Mouse (Mus musculus): ENCODE results near the gene Vmn1r207-ps.
"Not testable (repeated sequence)": the region's sequence is repeated elsewhere in the genome, so short reads cannot be mapped to it uniquely, and the experiment has no call there.

Vmn1r207-ps gene

DNA sequence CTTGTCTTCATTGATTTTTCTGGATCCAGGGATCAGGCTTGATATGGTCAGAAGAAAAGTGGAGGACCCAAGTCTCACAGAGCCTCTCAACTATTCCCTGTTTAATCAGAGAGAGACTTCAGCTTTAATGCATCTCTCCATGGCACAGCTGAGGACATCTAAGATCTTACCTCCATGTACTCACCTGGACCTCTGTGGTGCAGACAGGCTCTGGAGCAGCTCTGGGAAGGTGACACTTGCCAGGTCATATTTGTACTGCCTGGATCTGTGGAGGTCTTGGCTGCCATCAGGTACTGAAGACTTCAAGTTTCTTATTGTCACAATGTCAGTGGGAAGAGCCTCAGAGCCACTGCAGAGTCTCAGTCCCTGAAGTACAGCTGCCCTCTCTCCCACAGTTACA, at the start of gene Vmn1r207-ps:
Gene Vmn1r207-ps, minus strand, starts transcription at position 101 of the 400 bp plus-strand sequence.
- DNase-seq = not testable (repeated sequence)

DNA sequence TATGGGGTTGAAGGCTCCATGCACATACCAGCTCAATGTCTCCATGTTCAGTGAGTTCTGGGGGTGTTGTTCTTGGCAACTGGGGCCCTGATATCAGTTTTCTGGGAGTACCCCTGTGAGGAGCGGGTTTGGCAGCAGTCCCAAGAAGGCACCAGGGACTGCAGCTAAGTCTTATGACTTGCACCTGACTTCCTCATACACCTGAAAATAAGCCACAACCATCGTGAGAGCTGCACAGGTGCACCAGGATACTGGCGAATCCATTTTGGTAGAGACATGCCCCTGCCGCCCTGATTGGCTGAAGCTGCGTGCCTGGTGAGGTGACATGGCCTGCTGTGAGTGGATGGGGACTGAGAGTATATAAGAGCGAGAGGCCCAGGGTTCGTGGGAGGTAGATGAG, 47.9 kb upstream of the Vmn1r207-ps start, which contains the start of gene Vmn1r208:
Gene Vmn1r208, minus strand, starts transcription at position 101 of the 400 bp plus-strand sequence.
- DNase-seq = not testable (repeated sequence)

DNA sequence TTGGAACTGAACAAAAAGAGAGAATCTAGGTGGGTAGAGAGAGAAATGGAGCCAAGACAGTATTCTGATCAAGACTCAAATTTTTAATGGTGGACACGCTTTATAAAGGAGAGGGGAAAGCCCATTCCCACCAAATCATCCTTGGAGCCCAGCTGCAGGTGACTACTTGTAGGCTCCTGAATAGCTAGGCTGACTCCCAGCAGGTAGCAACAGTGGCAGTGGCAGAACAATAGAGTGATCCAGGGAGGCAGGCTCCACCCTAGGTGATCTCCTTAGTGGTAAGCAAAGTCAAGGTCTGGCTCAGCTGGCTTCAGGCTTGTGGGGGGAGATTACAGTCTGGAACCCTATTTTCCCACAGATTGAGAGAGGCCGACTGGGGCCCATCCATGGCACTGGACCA, 42.2 kb upstream of the Vmn1r207-ps start:
- not testable (repeated sequence) for DNase-seq

DNA sequence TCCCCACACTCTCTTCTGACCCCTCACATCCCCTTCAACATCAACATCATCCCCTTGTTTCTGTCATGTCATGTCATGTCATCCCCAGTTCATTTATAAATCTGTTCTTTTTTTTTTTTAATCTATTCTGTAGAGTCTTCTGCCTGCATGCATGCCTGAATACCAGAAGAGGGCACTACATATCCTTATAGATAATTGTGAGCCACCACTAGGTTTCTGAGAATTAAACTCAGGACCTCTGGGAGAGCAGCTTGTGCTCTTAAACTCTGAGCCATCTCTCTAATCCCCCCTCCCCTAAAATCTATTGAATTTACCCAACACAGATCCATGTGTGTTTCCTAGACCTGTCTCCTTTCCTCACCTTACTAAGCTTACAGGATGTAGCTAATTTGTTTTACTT, 18.1 kb upstream of the Vmn1r207-ps start:
- peak; percentile 21 for DNase-seq

DNA sequence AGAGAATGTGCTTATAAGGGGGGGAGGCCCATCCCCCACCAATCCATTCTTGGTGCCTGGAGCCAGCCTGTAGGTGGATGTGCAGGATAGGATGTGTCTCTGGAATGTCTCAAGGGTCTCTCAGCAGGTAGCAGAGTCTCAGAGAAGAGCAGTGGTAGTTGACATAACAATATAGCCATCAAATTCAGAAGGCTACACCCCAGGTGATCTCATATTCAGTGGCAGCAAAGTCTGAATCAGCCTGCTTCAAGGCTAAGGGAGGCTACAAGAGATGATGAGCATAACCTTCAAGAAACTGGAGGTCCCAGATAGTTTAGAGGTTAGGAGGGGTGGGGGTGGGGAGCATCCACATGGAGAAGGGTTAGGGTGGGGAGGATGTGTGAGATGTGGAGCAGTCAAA, 22.5 kb downstream of the Vmn1r207-ps start:
- not testable (repeated sequence) for DNase-seq

DNA sequence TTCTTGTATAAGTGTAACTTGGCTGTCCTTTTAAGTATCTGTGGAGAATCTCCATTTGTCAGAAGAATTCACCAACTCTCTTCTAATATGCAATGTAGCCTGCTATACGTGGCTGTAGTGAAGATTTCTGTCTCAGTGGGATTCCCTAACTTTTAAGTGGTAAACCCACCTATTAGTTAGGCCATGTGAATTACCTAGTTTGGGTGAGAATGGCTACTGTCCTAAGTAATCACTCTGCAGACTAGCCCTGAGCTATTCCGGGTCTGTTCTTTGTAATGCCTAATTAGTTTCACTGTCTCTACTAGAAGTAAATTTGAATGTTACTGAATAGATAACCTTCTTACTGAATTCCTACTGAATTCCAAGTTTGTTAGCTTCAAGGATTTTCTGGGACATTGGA, 26.5 kb downstream of the Vmn1r207-ps start:
- DNase-seq = not testable (repeated sequence)
